Mouse (Mus musculus) lung, adult 2 months (tissue): ENCODE measurements around the gene Gga2.

Source experiments
- CTCF ChIP-seq: fragments of 200-500 bp; IDR thresholded peaks from 2 replicates; pipeline ENCODE4 v1.5.1; 2011; ENCODE audit warnings: mild to moderate bottlenecking, low read length, control low read depth; ENCODE audit not compliant: insufficient read depth
- POLR2A ChIP-seq: fragments of 200-500 bp; IDR thresholded peaks from 2 replicates; pipeline ENCODE4 v1.6.1; 2011; ENCODE audit warnings: low read depth, mild to moderate bottlenecking, control low read depth, low read length, borderline replicate concordance; ENCODE audit errors: extremely low read depth

- TF ChIP-seq CTCF, result no peak
- no peak for TF ChIP-seq POLR2A
Measured at GRCm38 (mm10) chr7:121941016-121941415, 80.0 kb downstream of the Gga2 start.
